ENCODE assay signal across 9 mouse cellular contexts in genomic region chr6:7554829-7555391, GRCm38 (mm10). TPM values are rescaled to one million over a fixed set of nuclear protein-coding genes. Genes with fewer than 3 reads are reported as not detected.
DNase-seq lines count a peak whose midpoint lies in the region; ATAC-seq and TF ChIP-seq lines count a peak whose summit lies in the region.
"Had no signal": no experiment of that assay in that cellular context is flagged by ENCODE, and none has a peak within 500 bp of the region (broad histone marks: within the 10 kb centered on the region; RNA-seq: fewer than 3 reads in every experiment).

Gene Tac1 (plus strand): TSS chr6:7554879.

- H3K27me3 ChIP-seq in kidney, embryonic 14.5 days (ENCODE audit: control insufficient read depth, insufficient read depth, low read length) = peaks cover 37% of the 10 kb centered on the region
- peaks cover 26% of the 10 kb centered on the region for H3K27me3 ChIP-seq in forebrain, embryonic 16.5 days (replicated peaks; ENCODE audit: control insufficient read depth, insufficient read depth, low read length)
- H3K27me3 ChIP-seq in limb, embryonic 13.5 days = peaks cover 35% of the 10 kb centered on the region

- peak within 1 kb of the TSS; percentile 51 for H3K4me2 ChIP-seq in kidney, embryonic 14.5 days (replicated peaks; ENCODE audit: low read depth, low read length)
- H3K4me2 ChIP-seq in forebrain, embryonic 16.5 days (ENCODE audit: low read length) = peak within 1 kb of the TSS; percentile 93
- H3K4me2 ChIP-seq in limb, embryonic 13.5 days (replicated peaks) = peak within 1 kb of the TSS; percentile 76

- WGBS in kidney, embryonic 14.5 days = 2% methylated on average over 37 of the region's 37 CpGs
- under 1% methylated on average over 37 of the region's 37 CpGs for WGBS in forebrain, embryonic 16.5 days
- WGBS in limb, embryonic 13.5 days = under 1% methylated on average over 37 of the region's 37 CpGs

- no peaks in the 10 kb centered on the region for H3K9me3 ChIP-seq in kidney, embryonic 14.5 days (ENCODE audit: control insufficient read depth, low read length)
- no peaks in the 10 kb centered on the region for H3K9me3 ChIP-seq in forebrain, embryonic 16.5 days (ENCODE audit: control insufficient read depth, low read length)
- H3K9me3 ChIP-seq in limb, embryonic 13.5 days = no peaks in the 10 kb centered on the region

- TF ChIP-seq POLR2A in bone marrow macrophage, adult 2 months (IDR thresholded peaks at IDR 0.05; ENCODE audit: borderline replicate concordance, low read depth, low read length) = no peak

- H3K36me3 ChIP-seq in kidney, embryonic 14.5 days (ENCODE audit: control insufficient read depth, insufficient read depth, low read length) = no peaks in the 10 kb centered on the region
- no peaks in the 10 kb centered on the region for H3K36me3 ChIP-seq in forebrain, embryonic 16.5 days (ENCODE audit: control insufficient read depth, insufficient read depth)
- no peaks in the 10 kb centered on the region for H3K36me3 ChIP-seq in limb, embryonic 13.5 days

- DNase-seq in kidney, postnatal 14 days = no peak
- peak; percentile 16 for DNase-seq in right cerebral cortex, postnatal 4 days
- no peak for DNase-seq in cerebellum, adult 18-20 months

- peaks cover 3% of the 10 kb centered on the region; the same call in 1 of the 2 replicates for H3K4me1 ChIP-seq in kidney, embryonic 14.5 days (ENCODE audit: control insufficient read depth, insufficient read depth, low read length)
- no peaks in the 10 kb centered on the region for H3K4me1 ChIP-seq in bone marrow macrophage, adult 2 months (ENCODE audit: control insufficient read depth, insufficient read depth, low read length)
- peaks cover 22% of the 10 kb centered on the region for H3K4me1 ChIP-seq in forebrain, embryonic 16.5 days (replicated peaks; ENCODE audit: control insufficient read depth, insufficient read depth, low read length)
- peaks cover 40% of the 10 kb centered on the region for H3K4me1 ChIP-seq in limb, embryonic 13.5 days

- H3K27ac ChIP-seq in kidney, embryonic 14.5 days (ENCODE audit: low read depth, low read length) = no peak within 1 kb of the TSS
- H3K27ac ChIP-seq in bone marrow macrophage, adult 2 months (ENCODE audit: insufficient read depth, low read depth, low read length) = no peak within 1 kb of the TSS
- H3K27ac ChIP-seq in forebrain, embryonic 16.5 days (ENCODE audit: low read length) = no peak within 1 kb of the TSS
- H3K27ac ChIP-seq in limb, embryonic 13.5 days = no peak within 1 kb of the TSS

- H3K4me3 ChIP-seq in kidney, embryonic 14.5 days (ENCODE audit: low read length) = peak within 1 kb of the TSS; percentile 29
- peak within 1 kb of the TSS; percentile 31 for H3K4me3 ChIP-seq in bone marrow macrophage, adult 2 months (ENCODE audit: insufficient read depth, low read length)
- peak within 1 kb of the TSS; percentile 55 for H3K4me3 ChIP-seq in forebrain, embryonic 16.5 days (replicated peaks; ENCODE audit: low read length)
- H3K4me3 ChIP-seq in limb, embryonic 13.5 days = peak within 1 kb of the TSS; percentile 44

- peak; percentile 64; the same call in 1 of the 2 replicates for ATAC-seq in kidney, embryonic 14.5 days (ENCODE audit: low FRiP score, low TSS enrichment)
- ATAC-seq in forebrain, embryonic 16.5 days = peak; percentile 74
- ATAC-seq in limb, embryonic 13.5 days (ENCODE audit: low FRiP score, low read depth) = no peak; the same call in 1 of the 2 replicates
- ATAC-seq in granulocyte monocyte progenitor cell, adult 5-6 weeks (replicated peaks; ENCODE audit: poor library complexity, severe bottlenecking) = no peak; the same call in 1 of the 2 replicates

- no peak for TF ChIP-seq CTCF in bone marrow macrophage, adult 2 months (IDR thresholded peaks at IDR 0.05; ENCODE audit: low read depth, low read length)

- 0 out of 2 replicates have a peak within 1 kb of the TSS, but pooled peaks have one; percentile 12 for H3K9ac ChIP-seq in kidney, embryonic 14.5 days (ENCODE audit: low read depth, low read length)
- H3K9ac ChIP-seq in forebrain, embryonic 16.5 days (replicated peaks; ENCODE audit: low read depth, low read length) = peak within 1 kb of the TSS; percentile 48
- H3K9ac ChIP-seq in limb, embryonic 13.5 days = peak within 1 kb of the TSS; percentile 46

RNA-seq across cellular contexts. Expression of gene Tac1, which starts in this region (rescaled TPM):
- 0.51 and 0.67 TPM in 2 replicates for polyA plus RNA-seq in kidney, embryonic 14.5 days (2014; fragmentation: Nextera tagmentation; extraction: Ambion mirVana)
- not detected in 2 replicates for polyA plus RNA-seq in bone marrow macrophage, adult 2 months (2012; ENCODE audit: insufficient read depth, insufficient read length, missing spikeins)
- polyA plus RNA-seq in forebrain, embryonic 16.5 days (2015; fragmentation: Nextera tagmentation; extraction: Ambion mirVana) = 70.2 and 87.9 TPM in 2 replicates
- 20.7 and 25.3 TPM in 2 replicates for polyA plus RNA-seq in limb, embryonic 13.5 days (2015; fragmentation: Nextera tagmentation; extraction: Ambion mirVana)
- total RNA-seq in granulocyte monocyte progenitor cell, adult 5-6 weeks (2014; fragmentation: Nextera tagmentation) = not detected in 2 replicates
- total RNA-seq in granulocyte monocyte progenitor cell, adult 5-6 weeks (2017) = not detected in 2 replicates
- total RNA-seq: liver, adult 2 months had no signal
- polyA plus RNA-seq: liver, adult 2 months had no signal

Comparison
In these comparisons a context has a peak if more than half of its experiments do, and no peak if none do; other contexts are left out.
1. RNA of gene Tac1 (polyA plus RNA-seq): 70.2 to 87.9 TPM in forebrain, embryonic 16.5 days and 20.7 to 25.3 TPM in limb, embryonic 13.5 days; 0.51 to 0.67 TPM in kidney, embryonic 14.5 days and not detected in bone marrow macrophage, adult 2 months; every median in the first group is over 10 times any median in the second.
2. Peak in ATAC-seq, H3K4me3 ChIP-seq, H3K9ac ChIP-seq and H3K4me2 ChIP-seq in kidney, embryonic 14.5 days; RNA of the gene not detected or under 1 TPM.
3. Peak in every context shown above with its lines, with median percentiles within 50 percentile points of each other: H3K4me2 ChIP-seq, H3K4me3 ChIP-seq and H3K9ac ChIP-seq.